Mouse (Mus musculus): ENCODE data around the gene Kpna7.

DNA sequence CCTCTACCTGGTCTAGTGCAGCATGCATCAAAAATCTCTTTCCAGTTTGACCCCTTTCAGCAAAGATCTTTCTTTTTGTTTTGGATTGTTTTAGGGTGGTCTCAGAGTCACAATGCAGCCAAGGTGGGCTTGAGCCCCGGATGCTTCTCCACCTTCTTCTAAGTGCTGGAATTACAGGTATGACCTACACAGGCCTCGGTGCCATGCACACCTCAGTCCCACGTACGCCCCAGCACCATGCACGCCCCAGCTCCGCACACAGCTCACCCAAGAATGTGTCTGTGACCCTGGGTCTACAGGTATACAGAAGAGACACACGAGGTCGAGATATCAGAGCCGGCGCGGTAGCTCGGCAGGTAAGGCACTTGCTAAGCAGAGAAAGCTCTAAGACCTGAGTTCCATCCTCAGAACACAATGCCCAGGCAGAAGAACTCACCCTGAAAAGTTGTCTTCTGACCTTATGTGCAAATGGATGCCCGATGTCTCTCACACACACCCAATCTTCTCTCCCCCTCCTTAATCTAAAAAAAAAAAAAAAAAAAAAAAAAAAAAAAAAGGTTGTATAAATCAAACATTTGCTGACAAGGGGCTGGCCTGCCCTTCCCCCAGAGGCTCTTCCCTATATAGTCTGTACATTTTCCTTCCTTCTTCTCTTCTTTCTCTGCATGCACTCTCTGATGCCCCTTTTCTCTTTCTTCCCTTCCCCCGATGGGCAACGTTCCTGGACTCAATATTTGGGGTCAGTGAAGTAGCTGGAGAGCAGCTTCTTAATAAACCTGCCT, 74.8 kb downstream of the Kpna7 start:
- TF ChIP-seq CTCF (IDR thresholded peaks at IDR 0.05; ENCODE audit: low read depth, low read length) (no peak), POLR2A (IDR thresholded peaks at IDR 0.05; ENCODE audit: insufficient read depth, low read length) (no peak), EP300 (IDR thresholded peaks at IDR 0.05; ENCODE audit: insufficient read depth, low read depth, low read length) (no peak)
